Mouse (Mus musculus): Measurements from ENCODE around the gene Smoc1. TPM values are rescaled to one million over a fixed set of nuclear protein-coding genes. Genes with fewer than 3 reads are reported as not detected.

Smoc1 gene
- total RNA-seq, 1 experiment from 2014 or later, result 152 TPM

DNA sequence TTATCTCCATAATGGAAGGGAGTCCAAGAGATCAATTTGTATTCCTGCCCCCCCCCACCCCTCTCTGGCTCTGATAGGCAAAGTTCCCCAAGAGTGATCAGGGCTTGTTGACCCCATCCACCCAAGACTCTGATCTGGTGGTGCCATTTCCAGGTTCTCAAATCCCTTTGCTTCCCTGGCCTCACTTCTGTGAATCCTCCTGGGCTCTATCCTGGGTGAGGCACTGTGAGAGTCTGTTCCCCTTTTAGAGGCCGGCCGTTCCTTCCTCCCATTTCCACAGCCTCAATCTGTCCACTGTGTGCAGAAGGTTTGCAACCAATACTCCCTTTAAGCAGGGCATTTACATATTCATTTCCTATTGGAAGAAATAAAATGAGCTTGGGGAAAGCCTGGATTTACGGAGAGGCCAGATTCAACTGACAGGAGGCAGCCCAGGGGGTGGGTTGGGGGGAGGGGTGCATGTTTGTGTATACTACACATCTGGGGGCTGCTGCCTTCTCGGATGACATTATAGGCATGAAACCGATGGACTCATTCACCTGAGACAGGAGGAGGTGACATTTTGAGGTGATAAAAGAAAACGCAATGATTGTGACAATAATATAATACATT is 199.5 kb downstream of the Smoc1 start:
- DNase-seq, result no peak

GRCm38 (mm10) chr12:81226590-81226989 is 200.0 kb downstream of the Smoc1 start:
- DNase-seq, result no peak

- no peak for DNase-seq
These were observed 201.3 kb downstream of the Smoc1 start for GRCm38 (mm10) chr12:81227767-81228460.

- DNase-seq, result no peak
These were observed 207.3 kb downstream of the Smoc1 start for GRCm38 (mm10) chr12:81233746-81234380.

- no peak for DNase-seq
These were observed 209.1 kb downstream of the Smoc1 start for GRCm38 (mm10) chr12:81235456-81236330.

Small RNAs within 50 kb of the gene (microRNA-seq; reads per million reads assigned to microRNA genes)
- gene Mir3067, result 8.2 to 14.6 reads per million in 2 experiments

Other genes starting within 250 kb of the Smoc1 start
- gene Susd6, start 236.3 kb upstream of the Smoc1 start, total RNA-seq (2021), result 50.2 and 54.2 TPM in 2 replicates
- 378 and 500 TPM in 2 replicates for gene Srsf5, start 81.3 kb upstream of the Smoc1 start, total RNA-seq (2021)
- gene Slc10a1, start 58.1 kb upstream of the Smoc1 start, total RNA-seq (2021), result 6.0 TPM in 1 of 2 replicates, not detected in the other

Data from adrenal gland, postnatal 25 days (tissue).